8 mouse cellular contexts compared by ENCODE assay signal in genomic region chr11:99024468-99025134, GRCm38 (mm10). TPM values are rescaled to one million over a fixed set of nuclear protein-coding genes. Genes with fewer than 3 reads are reported as not detected.
A peak's percentile ranks its signal among the peaks of the same experiment; 100 is the strongest.
DNase-seq lines count a peak whose midpoint lies in the region; ATAC-seq and TF ChIP-seq lines count a peak whose summit lies in the region.

No protein-coding gene starts in this region.

- 24% methylated on average over 18 of the region's 18 CpGs for WGBS in cerebellum, adult 2 months
- whole genome bisulfite sequencing in liver, embryonic 13.5 days (ENCODE audit: insufficient replicate concordance): 40% methylated on average over 18 of the region's 18 CpGs

- peak overlapping the region; percentile 61 for H3K4me2 ChIP-seq in liver, embryonic 13.5 days

- TF ChIP-seq CTCF in cerebellum, adult 2 months (IDR thresholded peaks at IDR 0.05; ENCODE audit: borderline replicate concordance, insufficient read depth, low read depth, low read length): no peak

- DNase-seq in cerebellum, adult 2 months: no peak
- no peak for DNase-seq in cerebellum, adult 9-10 months
- peak; percentile 31 for DNase-seq in thymus, postnatal 4 days
- DNase-seq in thymus, adult 18-20 months: no peak
- DNase-seq in liver, embryonic 13.5 days: no peak
- no peak for DNase-seq in gastrocnemius, postnatal 36 days
- DNase-seq in ovary, postnatal 14 days (ENCODE audit: low spot score): no peak
- no peak for DNase-seq in kidney, adult 9 months

- peak overlapping the region; percentile 77 for H3K4me3 ChIP-seq in cerebellum, adult 2 months (replicated peaks; ENCODE audit: insufficient read depth, low read depth, low read length)
- peak overlapping the region; percentile 48 for H3K4me3 ChIP-seq in liver, embryonic 13.5 days (replicated peaks)

- no peak overlapping the region for H3K27ac ChIP-seq in cerebellum, adult 2 months (ENCODE audit: insufficient read depth, low read length)
- peak overlapping the region; percentile 22; the same call in 1 of the 2 replicates for H3K27ac ChIP-seq in liver, embryonic 13.5 days

- peak overlapping the region; percentile 46 for H3K9ac ChIP-seq in liver, embryonic 13.5 days

- no peaks in the 10 kb centered on the region for H3K4me1 ChIP-seq in cerebellum, adult 2 months (ENCODE audit: control insufficient read depth, insufficient read depth, low read length)
- H3K4me1 ChIP-seq in liver, embryonic 13.5 days (replicated peaks): peaks cover 44% of the 10 kb centered on the region

- ATAC-seq in liver, embryonic 13.5 days (ENCODE audit: low read depth): peak; percentile 1; the same call in 1 of the 2 replicates

- no peaks in the 10 kb centered on the region for H3K27me3 ChIP-seq in cerebellum, adult 2 months (ENCODE audit: control insufficient read depth, insufficient read depth, low read length)
- H3K27me3 ChIP-seq in liver, embryonic 13.5 days: no peaks in the 10 kb centered on the region

- H3K9me3 ChIP-seq in liver, embryonic 13.5 days (replicated peaks): no peaks in the 10 kb centered on the region

- intact Hi-C loops in gastrocnemius, postnatal 36 days (cut with DNase I): no loop called here

- peaks cover 35% of the 10 kb centered on the region for H3K36me3 ChIP-seq in liver, embryonic 13.5 days

- TF ChIP-seq POLR2A in cerebellum, adult 2 months (IDR thresholded peaks at IDR 0.05; ENCODE audit: borderline replicate concordance, insufficient read depth, low read length): no peak

RNA-seq across cellular contexts. Expression of gene Top2a, which starts 0.6 kb away (rescaled TPM):
- 0.11 and 0.25 TPM in 2 replicates for polyA plus RNA-seq in cerebellum, adult 2 months (2012; rRNA removed)
- polyA plus RNA-seq in liver, embryonic 13.5 days (2015; fragmentation: Nextera tagmentation; extraction: Ambion mirVana): 208 and 245 TPM in 2 replicates
- 1 to 10 TPM; 2.9 to 4.5 TPM for total RNA-seq in gastrocnemius, postnatal 36 days (2021)

RNA-seq across cellular contexts. Expression of gene Igfbp4, which starts 16.4 kb away (rescaled TPM):
- polyA plus RNA-seq in cerebellum, adult 2 months (2012; rRNA removed): 26.2 and 28.6 TPM in 2 replicates
- polyA plus RNA-seq in liver, embryonic 13.5 days (2015; fragmentation: Nextera tagmentation; extraction: Ambion mirVana): 168 and 194 TPM in 2 replicates
- 10 to 100 TPM; 32.0 to 41.9 TPM for total RNA-seq in gastrocnemius, postnatal 36 days (2021)

RNA-seq across cellular contexts. Expression of gene Gjd3, which starts 41.8 kb away (rescaled TPM):
- polyA plus RNA-seq in cerebellum, adult 2 months (2012; rRNA removed): 1.2 and 2.1 TPM in 2 replicates
- polyA plus RNA-seq in liver, embryonic 13.5 days (2015; fragmentation: Nextera tagmentation; extraction: Ambion mirVana): not detected in 2 replicates
- total RNA-seq in gastrocnemius, postnatal 36 days (2021): not detected

Comparison
In these comparisons a context has a peak if more than half of its experiments do, and no peak if none do; other contexts are left out.
1. RNA of gene Top2a, which starts 0.6 kb away (polyA plus RNA-seq): 208 to 245 TPM in liver, embryonic 13.5 days; 0.11 to 0.25 TPM in cerebellum, adult 2 months; every median in the first group is over 100 times any median in the second.